Mouse (Mus musculus): ENCODE measurements around the gene Mutyh.

DNA sequence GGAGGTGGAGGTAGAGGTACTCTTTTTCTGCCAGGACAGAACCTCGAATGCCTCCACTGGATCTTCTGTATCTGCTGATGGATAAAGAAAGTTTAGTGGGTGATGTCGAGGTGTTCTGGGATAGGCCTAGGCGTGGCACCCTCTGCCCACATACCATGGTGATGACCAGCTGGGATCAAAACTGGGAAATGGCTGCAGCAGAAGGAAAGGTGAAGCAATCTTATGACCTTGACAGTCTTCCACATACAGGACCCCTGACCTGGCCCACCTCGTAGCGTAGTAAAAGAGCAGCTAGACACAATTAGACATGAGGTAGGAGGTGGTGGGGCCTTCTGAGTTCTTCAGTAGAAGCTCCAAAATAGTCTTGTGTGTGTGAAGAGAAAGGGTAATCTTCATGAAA lies 43.5 kb upstream of the Mutyh start:
- TF ChIP-seq TCF12 (IDR thresholded peaks at IDR 0.05; ENCODE audit: low read depth, low read length) (no peak), GATA1 (IDR thresholded peaks at IDR 0.05; ENCODE audit: low read depth, low read length) (no peak), CTCF (IDR thresholded peaks at IDR 0.05 in 2 of 3, conservative IDR thresholded peaks at IDR 0.05 in 1 of 3; ENCODE audit: control insufficient read depth in 1 of 3, insufficient read depth in 1 of 3, low read depth in 2 of 3, low read length in 3 of 3, poor library complexity in 1 of 3, severe bottlenecking in 1 of 3) (no peak), MYB (IDR thresholded peaks at IDR 0.05; ENCODE audit: low read depth, low read length) (no peak), MAX (IDR thresholded peaks at IDR 0.05; ENCODE audit: low read length) (no peak), USF1 (IDR thresholded peaks at IDR 0.05; ENCODE audit: low read depth, low read length) (no peak), TAL1 (IDR thresholded peaks at IDR 0.05; ENCODE audit: low read length) (no peak), POLR2A (IDR thresholded peaks at IDR 0.05; ENCODE audit: control insufficient read depth in 1 of 2, insufficient read depth in 1 of 2, low read depth in 1 of 2, low read length in 2 of 2, poor library complexity in 1 of 2) (no peak), ELF1 (IDR thresholded peaks at IDR 0.05; ENCODE audit: low read depth, low read length) (no peak), EP300 (IDR thresholded peaks at IDR 0.05; ENCODE audit: low read depth in 1 of 2, low read length in 2 of 2) (no peak), MEF2A (IDR thresholded peaks at IDR 0.05; ENCODE audit: extremely low read depth, insufficient replicate concordance, low read depth, low read length, poor library complexity, severe bottlenecking) (no peak)

Data from MEL (cell line).